Mouse (Mus musculus) cerebellum, adult 11 months (tissue): ENCODE data around the gene Sorbs1.
"Not testable (repeated sequence)": the region's sequence is repeated elsewhere in the genome, so short reads cannot be mapped to it uniquely, and the experiment has no call there.

Source experiments
- DNase-seq: peaks from one replicate; pipeline ENCODE4 v3.0.0; 2022

Sorbs1 gene

DNA sequence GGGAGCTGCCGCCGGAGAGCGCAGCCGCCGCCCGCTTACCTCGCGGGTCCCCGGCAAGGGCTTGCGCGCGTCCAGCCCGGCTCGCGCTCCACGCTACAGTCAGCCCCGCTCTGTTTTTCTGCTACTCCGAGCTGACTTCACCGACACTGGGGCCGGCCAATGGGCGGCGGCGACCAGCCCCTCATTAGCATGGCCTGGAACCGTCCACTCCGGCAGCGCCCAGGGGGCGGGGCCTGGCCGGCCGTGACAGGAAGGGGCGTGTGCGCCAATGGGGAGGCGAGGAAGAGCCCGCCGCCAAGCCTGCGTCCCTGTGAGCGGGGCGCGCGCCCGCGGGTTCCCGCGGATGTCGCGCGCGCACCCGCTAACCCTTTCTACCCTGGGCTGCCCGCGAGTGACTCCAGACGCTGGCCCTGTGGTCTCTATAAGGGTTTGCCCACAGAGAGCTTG, at the start of gene Sorbs1:
Sorbs1 (minus strand) TSS at position 148 of the 447 bp plus-strand sequence.
- peak; percentile 97 for DNase-seq

DNA sequence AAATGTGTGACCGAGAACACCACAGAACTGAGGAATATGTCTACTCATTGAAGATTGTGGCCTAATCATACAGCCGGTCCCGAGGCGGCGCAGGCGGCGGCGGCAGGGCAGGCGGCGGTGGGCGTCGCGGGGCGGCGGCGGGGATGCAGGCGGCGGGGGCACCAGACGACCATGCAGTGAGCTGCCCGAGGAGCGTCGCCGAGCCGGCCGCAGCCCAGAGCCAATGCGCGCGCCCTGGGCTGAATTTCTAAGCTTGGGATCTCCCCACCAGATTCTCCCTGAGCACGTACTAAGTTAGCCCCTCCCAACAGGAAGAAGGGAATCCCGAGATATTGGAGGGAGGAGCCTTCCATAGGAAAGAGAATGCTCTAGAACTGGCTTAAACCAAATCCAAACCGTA, 47.9 kb upstream of the Sorbs1 start:
- not testable (repeated sequence) for DNase-seq

DNA sequence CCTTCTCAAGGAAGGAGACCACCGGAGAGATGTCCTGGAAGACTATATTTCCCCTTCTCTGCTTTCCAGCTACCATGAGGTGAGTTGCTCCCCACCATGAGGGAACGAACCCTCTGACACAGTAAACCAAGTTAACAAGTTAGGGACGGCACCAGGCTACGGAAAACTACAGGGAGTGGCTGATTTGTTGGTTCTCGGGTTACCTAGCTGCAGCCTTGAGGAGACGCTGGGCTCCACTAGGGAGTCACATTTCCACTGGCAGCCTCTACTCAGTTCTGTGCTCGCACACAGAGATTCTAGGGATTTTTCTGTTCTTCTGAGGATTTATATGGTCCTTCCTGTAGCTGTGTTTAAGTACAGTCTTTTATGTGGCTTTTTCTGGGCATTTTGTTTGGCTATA, 42.5 kb upstream of the Sorbs1 start:
- no peak for DNase-seq

DNA sequence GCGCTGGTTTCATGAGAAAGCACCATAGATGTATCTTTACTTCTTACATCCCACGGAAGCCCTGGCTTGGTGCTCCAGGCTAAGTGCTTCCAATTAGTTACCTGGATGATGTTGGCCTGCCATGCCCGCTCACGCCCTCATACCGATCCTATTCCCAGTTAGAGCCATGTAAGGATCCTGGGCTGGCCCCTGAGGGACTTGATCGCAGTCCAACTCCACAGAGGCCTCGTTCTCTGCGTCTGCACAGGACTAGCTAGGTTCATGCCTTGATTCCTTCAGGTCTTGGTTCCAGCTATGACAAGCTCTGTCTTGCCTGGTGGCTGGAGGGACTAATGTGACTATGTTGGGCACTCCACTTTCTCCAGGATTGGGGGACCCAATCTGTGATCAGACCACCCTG, 41.6 kb upstream of the Sorbs1 start:
- no peak for DNase-seq

DNA sequence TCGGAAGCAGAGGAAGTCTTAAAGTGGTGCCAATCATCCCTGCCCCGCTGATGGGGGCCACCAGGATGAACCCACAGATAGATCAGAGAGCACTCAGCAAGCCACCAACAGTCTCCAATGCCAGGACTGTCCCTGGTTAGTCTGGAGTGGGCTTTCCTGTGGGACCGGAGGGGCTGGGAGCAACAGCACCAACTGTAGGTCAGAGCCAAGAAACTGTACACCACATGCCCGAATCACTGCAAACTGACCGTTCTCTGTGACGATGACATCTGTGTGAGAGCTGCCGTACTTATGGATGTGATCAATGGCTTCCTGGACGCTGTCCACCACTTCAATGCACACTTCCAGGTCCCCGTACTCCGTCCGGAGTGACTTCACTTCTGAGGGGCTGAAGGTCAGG, 40.8 kb upstream of the Sorbs1 start:
- DNase-seq = no peak

DNA sequence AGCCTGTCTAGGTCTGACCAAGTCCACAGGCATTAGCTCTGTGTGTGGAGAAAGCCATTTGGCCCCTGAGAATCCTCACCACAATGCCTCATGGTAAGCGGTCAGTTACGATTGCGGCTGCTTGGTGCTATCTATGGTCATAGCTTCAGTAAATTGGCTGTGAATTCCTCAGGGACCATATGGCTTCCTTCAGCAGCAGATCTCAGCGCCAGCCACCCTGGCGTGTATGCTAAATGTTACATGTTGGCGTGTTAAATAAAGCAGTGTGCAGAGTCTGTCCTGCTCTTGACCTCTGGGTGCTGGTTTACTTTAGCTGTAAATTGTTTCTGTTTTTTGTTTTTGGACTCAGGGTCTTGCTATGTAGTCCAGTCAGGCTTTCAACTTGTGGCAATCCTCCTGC, 40.3 kb upstream of the Sorbs1 start:
- no peak for DNase-seq

DNA sequence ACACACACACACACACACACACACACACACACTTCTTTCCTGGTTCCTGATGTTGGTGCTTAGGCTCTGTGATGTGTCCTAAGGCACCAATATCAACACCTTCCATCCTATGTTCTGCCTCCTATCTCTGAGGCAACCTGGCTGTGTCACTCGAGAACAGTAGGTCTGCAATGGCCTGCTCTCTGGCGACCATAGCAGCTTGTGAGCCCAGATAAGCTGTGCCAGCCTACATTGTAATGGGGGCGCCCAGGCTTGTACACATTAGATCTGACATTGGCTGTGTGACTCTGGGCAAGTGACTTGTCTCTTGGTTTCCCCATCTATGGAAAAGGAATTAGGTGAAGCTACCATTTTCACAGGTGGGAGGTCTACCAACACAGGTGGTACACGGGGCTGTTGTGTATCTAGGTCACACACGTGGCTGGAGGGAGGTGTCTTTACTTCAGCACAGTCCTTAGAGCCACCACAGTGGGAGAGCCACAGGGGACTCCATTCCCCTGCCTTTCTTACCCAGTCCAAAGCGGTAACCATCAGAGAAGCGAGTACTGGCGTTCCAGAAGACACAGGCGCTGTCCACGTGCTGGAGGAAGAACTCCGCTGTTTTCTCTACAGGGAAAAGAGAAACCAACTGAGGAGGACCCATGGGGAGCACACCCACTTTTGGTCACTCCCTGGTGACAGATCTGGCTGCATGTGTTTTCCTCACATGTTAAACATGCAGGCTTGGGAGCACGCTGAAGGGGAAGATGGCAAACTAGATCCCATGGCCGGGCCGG, 39.6 kb upstream of the Sorbs1 start:
- DNase-seq = no peak

DNA sequence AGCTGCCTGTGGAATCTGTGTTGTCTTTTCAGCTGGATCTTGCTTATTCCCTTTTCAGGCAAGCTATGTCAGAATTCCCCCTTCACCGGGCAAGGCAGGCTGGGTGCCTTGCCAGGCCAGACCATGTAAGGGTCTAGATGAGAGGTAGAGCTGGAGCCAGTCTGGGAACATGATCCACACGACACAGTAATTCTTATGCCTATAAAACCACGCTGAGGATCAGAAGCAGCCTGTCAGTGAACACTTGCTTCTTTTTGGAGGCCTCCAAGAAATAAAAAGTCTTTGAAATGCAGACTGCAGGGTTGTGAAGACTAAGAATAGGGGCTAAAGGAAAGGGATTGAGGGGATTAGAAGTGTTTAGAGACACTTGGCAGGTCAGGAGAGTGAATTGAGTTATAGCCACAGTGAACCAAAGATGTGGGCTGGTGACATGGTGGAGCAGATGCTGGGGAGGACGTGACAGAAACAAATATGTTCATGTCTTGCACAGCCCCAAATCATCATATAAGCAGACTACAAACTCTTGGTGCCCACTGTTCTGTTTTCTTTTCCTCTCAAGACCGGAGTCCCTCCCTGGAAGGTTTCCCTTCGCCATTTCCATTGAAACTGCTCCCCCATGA, 36.0 kb upstream of the Sorbs1 start:
- no peak for DNase-seq

DNA sequence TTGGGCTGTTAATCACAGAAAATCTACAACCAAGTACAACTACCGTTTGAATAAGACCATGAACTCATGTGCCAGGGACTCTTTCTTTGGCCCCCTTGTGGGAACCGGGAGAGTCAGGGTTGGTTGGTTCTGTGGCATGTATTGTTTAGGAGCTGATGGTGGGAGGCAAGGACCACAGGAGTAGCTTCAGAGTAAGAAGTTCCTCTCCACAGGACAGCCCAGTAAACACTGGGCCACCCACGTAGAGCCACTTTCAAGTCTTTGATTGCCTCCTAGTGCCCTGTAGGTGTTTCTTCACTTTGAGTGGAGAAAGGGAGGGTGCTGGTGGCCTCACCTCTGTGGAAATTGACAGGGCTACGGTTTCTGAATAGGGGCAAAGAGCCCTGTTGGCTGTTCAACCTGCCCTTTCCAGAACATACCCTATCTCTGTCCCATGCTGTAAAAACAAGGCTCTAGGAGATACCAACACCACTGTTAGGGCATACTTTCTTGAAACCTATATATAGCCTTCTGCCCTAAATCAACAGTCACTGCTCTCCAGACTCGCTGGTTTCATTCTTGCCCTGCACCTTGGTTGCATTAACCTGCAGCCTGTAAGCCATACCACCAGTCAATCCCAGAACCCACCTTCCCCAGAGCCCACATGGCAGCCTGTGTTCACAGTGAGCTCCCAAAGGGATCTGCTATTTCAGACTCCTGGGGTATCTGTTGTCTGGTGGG, 35.4 kb upstream of the Sorbs1 start:
- no peak for DNase-seq

DNA sequence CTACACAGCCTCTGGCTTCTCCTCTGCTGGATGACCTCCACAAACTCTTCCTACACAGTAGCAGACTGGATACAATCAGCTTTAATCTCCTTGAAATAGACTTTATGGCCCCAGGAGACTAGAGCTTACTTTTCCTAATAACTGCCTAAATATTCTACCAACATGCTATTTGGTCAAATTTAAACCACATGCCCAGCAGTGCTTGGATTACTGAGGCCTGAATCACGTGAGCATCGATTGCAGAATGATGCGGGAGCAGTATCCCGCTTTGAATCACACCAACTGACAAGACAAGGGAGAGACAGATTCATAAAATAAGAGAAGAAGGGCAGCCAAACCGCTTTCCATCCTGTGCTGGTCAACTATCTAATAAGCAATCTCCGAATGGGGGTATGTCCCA, 34.8 kb upstream of the Sorbs1 start:
- no peak for DNase-seq

DNA sequence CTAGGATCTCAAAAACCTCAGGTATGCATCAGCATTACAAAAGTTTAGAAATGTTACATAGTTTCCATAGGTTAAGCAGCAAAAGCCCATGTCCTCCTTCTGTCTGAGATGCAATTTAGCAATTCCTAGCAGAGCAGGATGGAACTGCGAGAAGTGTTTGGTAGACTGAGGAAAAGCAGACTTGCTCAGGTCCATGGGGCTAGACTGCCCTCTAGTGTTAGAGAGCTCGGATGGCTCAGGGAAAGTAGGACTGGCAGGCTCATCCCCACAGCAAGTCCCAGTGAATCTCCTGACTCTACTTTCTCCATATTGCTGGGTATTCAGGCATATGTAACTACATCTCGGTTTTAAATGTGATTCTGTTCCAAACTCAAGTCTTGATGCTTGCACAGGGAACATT, 31.3 kb upstream of the Sorbs1 start:
- DNase-seq = peak; percentile 48

DNA sequence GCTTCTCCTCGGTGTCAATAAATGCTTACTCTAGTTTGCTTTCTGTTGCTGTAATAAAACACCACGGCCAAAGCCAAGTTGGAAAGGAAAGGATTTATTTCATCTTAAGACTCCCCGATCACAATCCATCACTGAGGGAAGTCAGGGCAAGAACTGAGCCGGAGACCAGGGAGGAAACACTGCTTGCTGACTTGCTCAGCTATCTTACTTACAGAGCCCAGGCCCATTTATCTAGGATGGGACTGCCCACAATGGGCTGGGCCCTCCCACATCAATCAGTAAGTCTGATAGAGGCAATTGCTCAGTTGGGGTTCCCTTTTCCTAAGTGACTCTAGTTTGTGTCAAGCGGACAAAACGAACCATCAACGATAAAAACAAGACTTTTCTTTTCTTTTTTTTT, 29.2 kb upstream of the Sorbs1 start:
- DNase-seq = no peak

DNA sequence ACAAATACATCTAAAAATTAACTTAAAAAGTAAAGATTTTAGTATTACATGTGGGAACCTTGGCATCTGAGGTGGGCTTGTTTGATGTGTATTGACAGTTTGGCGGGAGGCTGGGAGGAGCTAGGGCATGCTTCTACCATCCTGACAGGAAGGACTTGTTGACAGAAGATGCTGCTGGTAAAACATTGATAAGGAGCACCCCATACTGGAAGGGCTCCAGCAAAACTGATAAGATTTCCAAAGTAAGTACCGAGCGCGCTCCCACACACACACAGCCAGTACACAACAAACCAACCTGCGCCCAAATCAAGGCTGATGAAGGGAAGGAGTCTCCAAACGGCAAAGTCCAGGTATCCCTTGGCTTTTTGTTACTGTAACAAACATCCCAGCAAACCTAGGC, 22.9 kb upstream of the Sorbs1 start:
- DNase-seq = no peak

DNA sequence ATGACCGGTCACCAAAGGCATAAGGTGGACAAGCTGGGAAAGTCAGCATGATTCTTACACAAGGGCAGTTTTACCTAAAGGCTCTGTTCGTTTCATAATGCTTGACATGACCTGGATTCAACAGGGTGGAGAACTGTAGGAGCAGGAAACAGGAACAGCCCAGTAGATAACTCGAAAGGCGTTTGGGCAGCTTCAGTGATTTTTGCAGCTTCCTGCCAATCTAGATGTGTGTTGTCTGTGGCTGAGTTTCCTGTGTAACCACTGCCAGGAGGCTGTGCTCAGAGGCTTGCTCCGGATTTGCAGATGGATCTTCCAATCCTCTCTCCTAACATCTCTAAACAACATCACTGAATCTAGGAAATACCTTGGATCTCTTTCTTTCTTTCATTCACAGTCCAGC, 18.9 kb upstream of the Sorbs1 start:
- no peak for DNase-seq

DNA sequence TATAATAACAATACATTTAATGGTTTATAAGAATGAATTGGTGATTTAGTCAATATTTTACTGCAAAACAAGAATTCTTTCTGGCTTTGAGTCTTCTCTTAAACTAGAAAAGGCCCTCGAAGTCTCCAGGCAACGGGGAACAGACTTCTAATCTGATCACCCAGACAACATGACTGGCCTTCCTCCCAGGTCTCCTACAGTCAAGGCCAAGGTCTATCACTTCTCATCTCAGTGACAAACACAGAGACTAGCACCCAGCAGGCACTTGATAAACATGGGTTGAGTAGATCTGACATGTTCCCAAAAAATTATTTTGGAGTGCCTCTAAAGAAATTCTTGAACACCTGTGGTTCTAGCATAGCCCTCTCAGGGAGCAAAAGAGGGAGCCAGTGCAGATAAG, 16.7 kb upstream of the Sorbs1 start:
- no peak for DNase-seq

DNA sequence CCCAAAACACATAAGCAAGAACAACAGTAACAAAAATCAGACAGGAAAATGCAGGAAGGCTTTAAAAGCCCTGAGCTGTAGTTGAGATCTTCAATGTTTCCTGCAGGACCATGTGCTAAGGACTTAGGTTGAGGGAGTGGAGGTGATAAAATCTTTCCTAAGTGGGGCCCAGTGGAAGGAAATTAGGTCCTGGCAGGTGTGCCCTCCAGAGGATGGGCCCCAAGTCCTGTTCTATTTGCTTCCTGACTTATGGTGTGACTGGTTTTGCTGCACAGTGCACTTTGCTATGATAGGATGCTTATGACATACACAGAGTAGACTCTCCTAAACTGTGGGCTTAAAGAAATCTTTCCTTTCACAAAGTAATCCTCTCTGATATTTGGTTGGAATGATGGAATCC, 14.7 kb upstream of the Sorbs1 start:
- no peak for DNase-seq

DNA sequence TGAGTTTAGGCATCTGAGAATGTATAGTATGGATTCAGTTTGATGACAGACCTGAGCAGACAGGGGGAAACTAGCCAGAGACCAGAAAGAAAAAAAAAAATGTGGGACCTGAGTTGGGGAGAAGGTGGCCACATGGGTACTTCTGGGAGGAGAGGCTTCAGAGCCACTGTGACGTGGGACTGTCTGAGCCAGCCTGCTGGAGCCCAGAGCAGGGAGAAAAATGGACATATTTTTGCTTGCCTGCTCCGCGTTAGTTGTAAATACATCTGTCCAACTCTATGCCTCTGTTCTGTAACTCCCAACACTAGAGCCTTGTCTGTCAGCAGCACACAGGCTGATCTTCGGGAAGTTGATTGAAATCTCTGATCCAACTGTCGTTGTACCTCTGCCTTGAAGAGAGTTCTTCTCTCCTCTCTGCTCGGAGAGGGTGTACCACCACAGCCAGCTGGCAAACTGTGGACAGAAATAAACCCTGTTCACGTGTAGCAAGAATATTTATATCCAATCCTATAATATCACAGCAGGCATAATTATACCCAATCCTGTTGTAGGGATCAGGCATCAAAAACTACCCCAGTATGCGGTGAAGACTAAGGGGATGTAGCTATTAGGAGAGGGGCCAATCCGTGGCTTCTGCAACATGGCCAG, 12.9 kb upstream of the Sorbs1 start:
- DNase-seq = no peak

DNA sequence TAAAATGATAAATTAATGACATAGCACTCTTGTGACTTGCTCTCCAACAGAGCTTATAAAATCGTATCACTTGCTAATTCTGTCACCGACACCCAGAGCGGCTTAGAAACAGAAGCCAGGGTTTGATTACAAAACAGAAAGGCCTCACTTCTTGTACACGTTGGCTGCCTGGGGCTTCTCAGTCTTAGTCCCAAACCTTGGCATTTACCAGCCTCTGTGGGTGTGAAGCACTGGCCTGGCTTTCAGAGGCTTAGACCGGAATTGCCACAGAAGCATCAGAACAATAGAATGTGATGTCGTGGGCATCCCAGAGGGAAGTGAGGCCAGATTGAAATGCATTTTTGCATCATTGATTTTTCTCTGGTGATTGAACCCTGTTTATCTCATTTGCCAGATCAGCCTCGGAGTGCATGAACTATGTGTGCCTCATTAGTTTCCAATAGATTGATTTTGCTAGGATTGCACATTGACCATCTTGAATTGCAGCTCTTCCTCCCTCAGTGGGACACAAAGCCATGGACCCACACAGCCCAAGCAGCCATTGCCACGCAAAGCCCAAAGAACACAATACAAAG, 9.9 kb upstream of the Sorbs1 start:
- no peak for DNase-seq

DNA sequence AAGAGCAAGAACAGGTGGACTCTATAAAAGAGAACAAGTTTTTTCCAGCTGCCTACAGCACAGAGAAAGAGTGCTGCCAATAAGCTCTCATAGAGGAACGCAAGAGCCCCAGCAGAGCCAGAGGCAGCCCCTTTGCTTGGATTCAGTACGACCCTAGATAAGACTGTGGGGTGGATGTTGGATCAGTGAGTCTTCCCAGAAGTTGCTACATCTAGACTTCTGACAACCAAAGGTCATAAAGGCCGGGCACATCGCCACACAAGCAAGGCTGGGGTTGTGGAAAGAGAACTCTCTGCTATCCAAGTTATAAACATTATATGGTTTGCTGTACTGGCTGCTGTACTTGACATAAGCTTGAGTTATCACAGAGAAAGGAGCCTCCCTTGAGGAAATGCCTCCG, 6.8 kb upstream of the Sorbs1 start:
- no peak for DNase-seq

DNA sequence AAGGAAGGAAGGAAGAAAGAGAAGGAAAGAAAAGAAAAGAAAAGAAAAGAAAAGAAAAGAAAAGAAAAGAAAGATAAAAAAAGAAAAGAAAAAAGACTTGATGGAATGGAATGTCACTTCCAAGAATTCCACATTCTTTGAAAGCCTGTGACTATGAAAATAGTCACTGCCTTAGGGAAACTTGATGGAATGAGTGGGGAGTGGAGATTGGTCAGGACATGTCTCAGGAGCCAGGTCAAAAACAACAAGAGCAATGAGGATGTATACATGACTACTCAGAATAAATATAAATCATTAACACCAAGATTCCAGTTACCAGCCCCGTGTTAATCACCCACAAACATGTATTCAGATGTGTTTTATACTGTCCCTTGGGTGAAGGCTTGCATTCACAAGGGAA, 5.1 kb upstream of the Sorbs1 start:
- DNase-seq = no peak

DNA sequence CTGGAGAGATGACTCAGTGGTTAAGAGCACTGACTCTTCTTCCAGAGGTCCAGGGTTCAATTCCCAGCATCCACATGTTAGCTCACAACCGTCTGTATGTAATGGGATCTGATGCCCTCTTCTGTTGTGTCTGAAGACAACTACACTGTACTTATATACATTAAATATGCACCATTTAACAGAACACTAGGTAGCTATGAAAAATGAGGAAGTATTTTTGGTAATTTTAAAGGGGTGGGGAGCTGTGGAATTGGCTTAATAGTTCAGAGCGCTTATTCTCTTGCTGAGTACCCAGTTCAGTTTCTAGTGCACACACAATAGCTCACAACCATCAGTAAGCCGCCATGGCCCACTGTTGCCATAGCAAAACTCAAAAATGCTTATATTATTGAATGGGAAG, 2.0 kb upstream of the Sorbs1 start:
- no peak for DNase-seq

DNA sequence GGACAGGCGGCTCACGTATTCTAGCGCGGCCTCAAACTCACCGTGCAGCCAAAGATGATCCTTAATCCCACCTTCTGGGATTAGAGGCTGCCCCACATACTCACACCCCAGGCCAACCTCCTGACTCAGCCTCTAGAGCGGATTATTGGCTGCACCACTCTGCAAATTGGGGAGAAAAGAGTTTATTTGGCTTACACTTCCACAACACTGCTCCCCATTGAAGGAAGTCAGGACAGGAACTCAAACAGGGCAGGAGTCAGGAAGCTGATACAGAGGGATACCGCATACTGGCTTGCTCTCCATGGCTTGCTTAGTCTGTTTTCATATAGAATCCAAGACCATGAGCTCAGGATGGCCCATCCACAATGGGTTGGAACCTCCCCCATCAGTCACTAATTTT, 797 bp upstream of the Sorbs1 start:
- DNase-seq = no peak
